Mouse (Mus musculus) CH12.LX (cell line): Measurements from ENCODE around the gene Pbx1. TPM values are rescaled to one million over a fixed set of nuclear protein-coding genes. Genes with fewer than 3 reads are reported as not detected.

Experiments
- DNase-seq: peaks from one replicate; pipeline ENCODE4 v3.0.0-alpha.2; 2013; ENCODE audit errors: extremely low read depth
- H3K27ac ChIP-seq: 2 replicates; pipeline ENCODE4 v1.5.1; 2012; ENCODE audit warnings: low read depth, mild to moderate bottlenecking, control low read depth, moderate library complexity; ENCODE audit not compliant: insufficient read depth
- H3K27me3 ChIP-seq: replicated peaks from 2 replicates; pipeline ENCODE3; 2012; ENCODE audit warnings: inconsistent platforms
- H3K36me3 ChIP-seq, 2 experiments: replicated peaks in 1 of 2; 2 replicates each; pipeline versions ENCODE3 to v1.6.1; 2012; ENCODE audit warnings: inconsistent platforms in 1 of 2, low read length in 1 of 2, mild to moderate bottlenecking in 1 of 2, mixed read lengths in 1 of 2, moderate library complexity in 1 of 2; ENCODE audit not compliant: control insufficient read depth in 1 of 2, insufficient read depth in 1 of 2
- H3K4me1 ChIP-seq, 2 experiments: 2 replicates each; pipeline ENCODE4 v1.6.1; 2012; ENCODE audit warnings: inconsistent platforms in 1 of 2, moderate library complexity in 1 of 2; ENCODE audit not compliant: insufficient read depth in 2 of 2, control insufficient read depth in 1 of 2
- H3K4me2 ChIP-seq: 2 replicates; pipeline ENCODE4 v1.6.1; 2012; ENCODE audit warnings: low read depth, mild to moderate bottlenecking, control low read depth; ENCODE audit not compliant: poor library complexity, insufficient read depth, severe bottlenecking
- H3K4me3 ChIP-seq, 3 experiments: fragments of 150-350 bp in 1 of 3; sonication (generic) in 1 of 3; replicated peaks in 1 of 3; 2 replicates each; pipeline versions ENCODE3 to v1.5.1; 2011 to 2012; ENCODE audit warnings: low read depth in 2 of 3, low read length in 2 of 3, mild to moderate bottlenecking in 2 of 3, moderate library complexity in 2 of 3, control low read depth in 1 of 3, improper control_type of control experiment in 1 of 3, inconsistent platforms in 1 of 3, mixed read lengths in 1 of 3; ENCODE audit not compliant: poor library complexity in 1 of 3
- H3K79me2 ChIP-seq: replicated peaks from 2 replicates; pipeline ENCODE4 v1.6.1; 2012; ENCODE audit warnings: mild to moderate bottlenecking, moderate library complexity; ENCODE audit not compliant: control insufficient read depth, poor library complexity, insufficient read depth, severe bottlenecking; ENCODE audit errors: extremely low read depth
- H3K9ac ChIP-seq: 2 replicates; pipeline ENCODE4 v1.6.1; 2012; ENCODE audit warnings: low read depth, mild to moderate bottlenecking, control low read depth, moderate library complexity; ENCODE audit not compliant: insufficient read depth
- H3K9me3 ChIP-seq: replicated peaks from 2 replicates; pipeline ENCODE3; 2012; ENCODE audit warnings: low read length, inconsistent platforms, mixed read lengths
- CHD1 ChIP-seq: IDR thresholded peaks from 2 replicates; pipeline ENCODE4 v1.6.1; 2012; ENCODE audit warnings: low read depth, low read length, improper control_type of control experiment, inconsistent platforms
- ETS1 ChIP-seq: conservative IDR thresholded peaks from 2 replicates; pipeline ENCODE4 v1.6.1; 2012; ENCODE audit warnings: low read depth, mild to moderate bottlenecking, inconsistent platforms, low read length, improper control_type of control experiment, moderate library complexity
- GABPA ChIP-seq: IDR thresholded peaks from 2 replicates; pipeline ENCODE4 v1.6.1; 2012; ENCODE audit warnings: low read depth, low read length, improper control_type of control experiment, inconsistent platforms; ENCODE audit not compliant: insufficient replicate concordance
- HCFC1 ChIP-seq: IDR thresholded peaks from 2 replicates; pipeline ENCODE4 v1.6.1; 2012; ENCODE audit warnings: low read depth, mild to moderate bottlenecking, inconsistent platforms, low read length, improper control_type of control experiment
- IRF4 ChIP-seq: IDR thresholded peaks from 2 replicates; pipeline ENCODE4 v1.6.1; 2014; ENCODE audit warnings: low read depth, mild to moderate bottlenecking, inconsistent platforms, low read length, improper control_type of control experiment
- JUND ChIP-seq: conservative IDR thresholded peaks from 2 replicates; pipeline ENCODE4 v1.6.1; 2011; ENCODE audit warnings: low read depth, low read length, improper control_type of control experiment
- MYC ChIP-seq: IDR thresholded peaks from 2 replicates; pipeline ENCODE4 v1.6.1; 2011; ENCODE audit warnings: low read depth, mild to moderate bottlenecking, improper control_type of control experiment, low read length
- NRF1 ChIP-seq: IDR thresholded peaks from 2 replicates; pipeline ENCODE4 v1.6.1; 2014; ENCODE audit warnings: low read depth, mild to moderate bottlenecking, inconsistent platforms, low read length, improper control_type of control experiment, moderate library complexity
- POLR2AphosphoS2 ChIP-seq: IDR thresholded peaks from 2 replicates; pipeline ENCODE4 v1.6.1; 2011; ENCODE audit warnings: low read depth, low read length, improper control_type of control experiment
- RAD21 ChIP-seq: IDR thresholded peaks from 2 replicates; pipeline ENCODE4 v1.6.1; 2011; ENCODE audit warnings: low read depth, mild to moderate bottlenecking, low read length, improper control_type of control experiment, moderate library complexity
- SIN3A ChIP-seq: IDR thresholded peaks from 2 replicates; pipeline ENCODE4 v1.6.1; 2012; ENCODE audit warnings: low read length, improper control_type of control experiment, inconsistent platforms
- SMC3 ChIP-seq: IDR thresholded peaks from 2 replicates; pipeline ENCODE4 v1.6.1; 2011; ENCODE audit warnings: low read depth, low read length, improper control_type of control experiment
- TCF12 ChIP-seq: IDR thresholded peaks from 2 replicates; pipeline ENCODE4 v1.6.1; 2014; ENCODE audit warnings: low read depth, mild to moderate bottlenecking, inconsistent platforms, low read length, improper control_type of control experiment
- USF2 ChIP-seq: conservative IDR thresholded peaks from 2 replicates; pipeline ENCODE4 v1.6.1; 2011; ENCODE audit warnings: low read depth, low read length, improper control_type of control experiment
- ZC3H11A ChIP-seq: IDR thresholded peaks from 2 replicates; pipeline ENCODE4 v1.6.1; 2012; ENCODE audit warnings: low read depth, mild to moderate bottlenecking, inconsistent platforms, low read length, improper control_type of control experiment
- ZKSCAN1 ChIP-seq: IDR thresholded peaks from 2 replicates; pipeline ENCODE4 v1.6.1; 2012; ENCODE audit warnings: low read depth, inconsistent platforms, low read length, improper control_type of control experiment, borderline replicate concordance
- ZMIZ1 ChIP-seq: IDR thresholded peaks from 2 replicates; pipeline ENCODE4 v1.6.1; 2012; ENCODE audit warnings: low read depth, mild to moderate bottlenecking, inconsistent platforms, low read length, improper control_type of control experiment
- ZNF384 ChIP-seq: IDR thresholded peaks from 2 replicates; pipeline ENCODE4 v1.6.1; 2012; ENCODE audit warnings: low read depth, low read length, improper control_type of control experiment, inconsistent platforms
- dilution Hi-C: fragments of 300-500 bp; cut with MboI; formaldehyde crosslinking; loops from 2 replicates; pipeline ENCODE4 v1.14.3; 2020; ENCODE audit warnings: low sequenced_read_pairs; ENCODE audit not compliant: extremely low pct_unique_long_range_greater_than_20kb, extremely low pct_ligation_motif_present
- in situ Hi-C: fragments of 300-500 bp; cut with MboI; formaldehyde crosslinking; loops from 3 replicates; pipeline ENCODE4 v1.14.3; 2019; ENCODE audit warnings: low sequenced_read_pairs, low pct_ligation_motif_present, low pct_unique_long_range_greater_than_20kb, mixed read lengths
- polyA plus RNA-seq: library from polyadenylated mRNA; unstranded; fragments of >175 nt; gene quantifications from 2 replicates; pipeline ENCODE4 v1.2.1, GENCODE M21; 2012; ENCODE audit warnings: low read depth; ENCODE audit not compliant: insufficient read length
- total RNA-seq, 2 experiments: library from RNA; depleted of rRNA; stranded (reverse); fragments of 300-350 nt in 1 of 2; fragments of >200 nt in 1 of 2; gene quantifications; 2 replicates each; pipeline ENCODE4 v1.2.3; 2012 to 2014

The Pbx1 gene
- total and polyA plus RNA-seq, 3 experiments: not detected

DNA sequence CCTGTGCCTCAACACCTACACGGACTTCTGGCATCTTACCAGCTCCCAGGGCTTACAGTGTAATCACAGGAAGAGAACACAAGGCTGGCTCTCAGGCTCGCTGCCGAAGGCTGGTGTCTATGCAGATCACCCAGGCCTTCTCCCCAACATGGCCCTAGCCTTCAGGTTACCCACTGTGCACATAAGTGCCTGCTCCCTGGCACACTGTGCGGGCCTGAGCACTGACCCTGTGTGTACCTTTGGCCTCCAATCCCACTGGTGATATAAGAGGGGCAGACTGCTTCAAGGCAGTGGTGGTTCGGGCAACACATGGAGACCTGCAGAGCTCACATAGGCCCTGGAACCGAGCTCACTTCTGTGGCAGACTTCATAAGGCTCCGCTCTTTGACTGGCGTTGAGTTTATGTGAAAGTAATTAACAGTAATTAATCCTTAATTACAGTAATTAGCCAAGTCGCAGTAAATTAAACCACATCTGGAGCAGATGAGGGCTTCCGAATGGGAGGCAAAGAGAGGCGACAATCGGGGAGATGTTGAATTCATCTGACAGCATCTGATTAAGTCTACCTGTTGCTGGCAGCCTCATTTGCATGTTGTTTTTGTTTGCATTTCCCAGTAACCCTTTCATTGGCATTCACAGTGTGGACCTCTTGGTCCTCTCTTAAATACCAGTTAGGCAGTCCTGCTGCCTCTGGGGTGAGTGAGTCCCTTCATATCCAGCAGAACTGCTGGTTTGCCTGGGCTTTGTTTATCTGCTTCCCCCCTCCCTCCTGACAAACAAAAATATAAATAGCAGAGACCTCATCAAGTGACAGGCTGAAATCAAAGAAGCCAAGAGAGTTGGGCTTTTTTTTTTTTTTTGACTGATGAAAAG, 163.1 kb downstream of the Pbx1 start:
- no peaks in the 10 kb centered on the region for H3K4me1 ChIP-seq
- TF ChIP-seq ZKSCAN1: no peak
- TF ChIP-seq HCFC1: no peak
- TF ChIP-seq ZNF384: no peak
- no peak for TF ChIP-seq SMC3
- no peak for TF ChIP-seq POLR2AphosphoS2
- TF ChIP-seq MYC: no peak
- TF ChIP-seq GABPA: no peak
- dilution Hi-C loops: no loop called here

DNA sequence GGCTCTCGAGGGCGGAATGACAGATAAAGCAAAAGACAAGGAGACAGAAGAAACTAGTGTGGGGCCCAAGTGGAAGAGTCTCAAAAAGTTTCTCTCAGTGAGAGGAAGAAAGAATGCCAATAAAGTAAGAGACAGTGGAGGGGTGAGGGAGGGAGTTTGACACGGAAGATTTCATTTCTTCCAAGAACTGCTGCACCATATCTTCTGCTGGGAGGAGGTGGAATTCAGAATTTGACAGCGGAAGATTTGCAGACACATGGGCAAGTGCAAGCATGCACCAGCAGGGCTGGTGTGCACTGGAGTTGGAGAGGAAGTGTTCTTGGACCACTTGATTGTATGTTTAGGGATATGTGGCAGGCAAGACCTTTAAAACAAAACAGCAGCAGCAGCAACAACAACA, 163.8 kb downstream of the Pbx1 start:
- no peak overlapping the region for H3K4me2 ChIP-seq
- DNase-seq: no peak

More for the DNA sequence above, 163.1 kb downstream of the Pbx1 start:
- Histone ChIP-seq H3K36me3 (no peaks in the 10 kb centered on the region), H3K27me3 (no peaks in the 10 kb centered on the region), H3K4me2 (no peak overlapping the region), H3K4me3 (no peak overlapping the region), H3K9me3 (peaks cover 72% of the 10 kb centered on the region), H3K79me2 (no peaks in the 10 kb centered on the region), H3K27ac (no peak overlapping the region), H3K9ac (no peak overlapping the region)
- in situ Hi-C loops: no loop called here
- DNase-seq: no peak

More for the DNA sequence above, 163.8 kb downstream of the Pbx1 start:
- dilution Hi-C loops (no loop called here), in situ Hi-C loops (no loop called here)
- Histone ChIP-seq H3K36me3 (no peaks in the 10 kb centered on the region), H3K79me2 (no peaks in the 10 kb centered on the region), H3K9me3 (peaks cover 73% of the 10 kb centered on the region), H3K4me1 (no peaks in the 10 kb centered on the region), H3K4me3 (no peak overlapping the region), H3K27ac (no peak overlapping the region), H3K27me3 (no peaks in the 10 kb centered on the region), H3K9ac (no peak overlapping the region)
- TF ChIP-seq SIN3A (no peak), JUND (no peak), ETS1 (no peak), CHD1 (no peak), ZC3H11A (no peak), TCF12 (no peak), ZMIZ1 (no peak), USF2 (no peak), NRF1 (no peak), IRF4 (no peak), RAD21 (no peak)
